Mouse (Mus musculus) myocyte (in vitro differentiated cells): ENCODE data around the gene Phf11c.

ENCODE experiments used
- CEBPB ChIP-seq: IDR thresholded peaks from 2 replicates; pipeline ENCODE4 v1.6.1; 2011; ENCODE audit warnings: mild to moderate bottlenecking, moderate library complexity; ENCODE audit not compliant: poor library complexity, insufficient read depth, severe bottlenecking
- E2F4 ChIP-seq: IDR thresholded peaks from one replicate; pipeline ENCODE4 v1.6.1; 2011; ENCODE audit warnings: mild to moderate bottlenecking, control low read depth, moderate library complexity; ENCODE audit not compliant: insufficient read depth
- MAX ChIP-seq: IDR thresholded peaks from one replicate; pipeline ENCODE4 v1.6.1; 2011; ENCODE audit warnings: low read depth, mild to moderate bottlenecking, control low read depth
- MYOG ChIP-seq, 3 experiments: IDR thresholded peaks; one replicate each; pipeline ENCODE4 v1.6.1; 2011; ENCODE audit warnings: control low read depth in 2 of 3, low read depth in 2 of 3, mild to moderate bottlenecking in 2 of 3; ENCODE audit not compliant: insufficient read length in 2 of 3, control insufficient read depth in 1 of 3, insufficient read depth in 1 of 3
- POLR2A ChIP-seq: IDR thresholded peaks from one replicate; pipeline ENCODE4 v1.6.1; 2011; ENCODE audit warnings: low read depth, mild to moderate bottlenecking, control low read depth, moderate library complexity; ENCODE audit not compliant: insufficient read length
- POLR2AphosphoS2 ChIP-seq: IDR thresholded peaks from one replicate; pipeline ENCODE4 v1.6.1; 2011; ENCODE audit warnings: low read depth, control low read depth; ENCODE audit not compliant: insufficient read length
- TCF12 ChIP-seq: IDR thresholded peaks from one replicate; pipeline ENCODE4 v1.6.1; 2011; ENCODE audit warnings: mild to moderate bottlenecking, control low read depth; ENCODE audit not compliant: poor library complexity, insufficient read depth, severe bottlenecking
- TCF3 ChIP-seq: IDR thresholded peaks from one replicate; pipeline ENCODE4 v1.6.1; 2011; ENCODE audit warnings: low read depth, control low read depth; ENCODE audit not compliant: insufficient read length
- USF1 ChIP-seq: IDR thresholded peaks from one replicate; pipeline ENCODE4 v1.6.1; 2011; ENCODE audit warnings: low read depth, mild to moderate bottlenecking, control low read depth, moderate library complexity

GRCm38 (mm10) chr14:59435206-59435605, 40.0 kb upstream of the Phf11c start:
- TF ChIP-seq POLR2A: no peak
- no peak for TF ChIP-seq USF1
- no peak for TF ChIP-seq POLR2AphosphoS2
- TF ChIP-seq MYOG (IDR thresholded peaks at IDR 0.05; ENCODE audit: control insufficient read depth in 1 of 3, insufficient read depth in 1 of 3, insufficient read length in 2 of 3, low read depth in 2 of 3): no peak
- TF ChIP-seq MAX: no peak
- TF ChIP-seq TCF3: no peak
- no peak for TF ChIP-seq E2F4
- no peak for TF ChIP-seq CEBPB
- no peak for TF ChIP-seq TCF12
